Mouse (Mus musculus) kidney, embryonic 16.5 days (tissue): Measurements from ENCODE around the gene Pfkp. TPM values are rescaled to one million over a fixed set of nuclear protein-coding genes. Genes with fewer than 3 reads are reported as not detected.

Source experiments
- ATAC-seq: fragments of 200-750 bp; cut with Nextera tagmentation; 2 replicates; pipeline ENCODE4 v1.8.0; 2017; ENCODE audit warnings: moderate TSS enrichment; ENCODE audit not compliant: low FRiP score, low TSS enrichment
- H3K27ac ChIP-seq: fragments of 300-500 bp; sonication (generic); 2 replicates; pipeline ENCODE4 v1.5.1; 2014; ENCODE audit warnings: low read length
- H3K27me3 ChIP-seq: fragments of 300-500 bp; sonication (generic); 2 replicates; pipeline ENCODE4 v1.6.1; 2014; ENCODE audit warnings: low read length, control low read depth, mixed read lengths; ENCODE audit not compliant: insufficient read depth
- H3K36me3 ChIP-seq: fragments of 300-500 bp; sonication (generic); 2 replicates; pipeline ENCODE4 v1.6.1; 2014; ENCODE audit warnings: low read length, control low read depth, mixed read lengths; ENCODE audit not compliant: insufficient read depth
- H3K4me1 ChIP-seq: fragments of 300-500 bp; sonication (generic); 2 replicates; pipeline ENCODE4 v1.6.1; 2014; ENCODE audit warnings: low read length, control low read depth, mixed read lengths; ENCODE audit not compliant: insufficient read depth
- H3K4me2 ChIP-seq: fragments of 300-500 bp; sonication (generic); replicated peaks from 2 replicates; pipeline ENCODE4 v1.6.1; 2014; ENCODE audit warnings: low read depth, low read length
- H3K4me3 ChIP-seq: fragments of 300-500 bp; sonication (generic); 2 replicates; pipeline ENCODE4 v1.5.1; 2014; ENCODE audit warnings: mild to moderate bottlenecking, low read length
- H3K9ac ChIP-seq: fragments of 300-500 bp; sonication (generic); replicated peaks from 2 replicates; pipeline ENCODE4 v1.6.1; 2014; ENCODE audit warnings: low read length
- H3K9me3 ChIP-seq: fragments of 300-500 bp; sonication (generic); 2 replicates; pipeline ENCODE4 v1.6.1; 2016; ENCODE audit warnings: low read length, control low read depth
- WGBS: fragments of 180-500 bp; shearing (Covaris S2); extraction: QIAGEN DNeasy Blood & Tissue Kit; methylation state at CpG from one replicate; pipeline ENCODE4 v1.1.7; 2014; 5-methylcytosine and 5-hydroxymethylcytosine counted together
- polyA plus RNA-seq: library from polyadenylated mRNA; unstranded; fragments of >200 nt; fragmentation: Nextera tagmentation; extraction: Ambion mirVana; gene quantifications from 2 replicates; pipeline ENCODE4 v1.2.1, GENCODE M21; 2015

Pfkp gene
- polyA plus RNA-seq, 1 experiment from 2014 or later = 34.4 TPM

- H3K4me1 ChIP-seq = 0 out of 2 replicates have a peak, but pooled peaks cover 3% of the 10 kb centered on the region
- no peaks in the 10 kb centered on the region for H3K9me3 ChIP-seq
- no peak for ATAC-seq
- no peak overlapping the region for H3K4me3 ChIP-seq
- WGBS = 87% methylated on average over 1 of the region's 1 CpGs
- H3K36me3 ChIP-seq = no peaks in the 10 kb centered on the region
- H3K27ac ChIP-seq = no peak overlapping the region
- no peak overlapping the region for H3K4me2 ChIP-seq
- no peaks in the 10 kb centered on the region for H3K27me3 ChIP-seq
- H3K9ac ChIP-seq = no peak overlapping the region
Measured at GRCm38 (mm10) chr13:6532683-6533082, 115.9 kb downstream of the Pfkp start.

Other genes with a start within 250 kb of the Pfkp start
- gene Pitrm1, start 100.6 kb downstream of the Pfkp start, polyA plus RNA-seq = 105 and 112 TPM in 2 replicates